Mouse (Mus musculus) layer of hippocampus, postnatal 10 days (tissue): ENCODE measurements around the gene Strn. TPM values are rescaled to one million over a fixed set of nuclear protein-coding genes. Genes with fewer than 3 reads are reported as not detected.

Source experiments
- DNase-seq, 2 experiments: peaks; one replicate each; pipeline ENCODE4 v3.0.0; 2021; ENCODE audit warnings: low spot score in 2 of 2
- total RNA-seq, 2 experiments: library from RNA; stranded (reverse); gene quantifications; 2 replicates each; pipeline ENCODE4 v1.2.3; 2021

Gene Strn
- total RNA-seq, 2 experiments from 2014 or later, result 66.7 to 67.1 TPM

DNA sequence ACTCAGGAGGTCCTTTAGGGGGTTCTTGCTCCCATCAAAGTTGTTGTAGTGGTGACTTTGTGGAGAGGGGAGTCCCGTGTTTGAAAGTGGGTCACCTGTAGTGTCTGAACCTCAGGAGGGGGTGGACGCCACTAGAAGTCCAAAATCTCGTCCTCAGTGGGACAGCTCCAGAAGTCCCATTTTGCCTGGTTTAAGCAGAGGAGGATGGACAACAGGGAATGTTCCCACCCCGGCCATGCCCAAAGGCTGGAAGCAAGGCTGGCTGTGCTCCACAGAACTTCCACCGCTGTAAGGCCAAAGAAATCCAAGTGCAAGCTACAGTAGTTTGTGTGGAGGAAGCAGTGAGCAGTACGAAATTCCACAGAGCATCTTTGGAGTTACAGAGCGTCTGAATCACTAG lies 117.0 kb downstream of the Strn start:
- no peak for DNase-seq

DNA sequence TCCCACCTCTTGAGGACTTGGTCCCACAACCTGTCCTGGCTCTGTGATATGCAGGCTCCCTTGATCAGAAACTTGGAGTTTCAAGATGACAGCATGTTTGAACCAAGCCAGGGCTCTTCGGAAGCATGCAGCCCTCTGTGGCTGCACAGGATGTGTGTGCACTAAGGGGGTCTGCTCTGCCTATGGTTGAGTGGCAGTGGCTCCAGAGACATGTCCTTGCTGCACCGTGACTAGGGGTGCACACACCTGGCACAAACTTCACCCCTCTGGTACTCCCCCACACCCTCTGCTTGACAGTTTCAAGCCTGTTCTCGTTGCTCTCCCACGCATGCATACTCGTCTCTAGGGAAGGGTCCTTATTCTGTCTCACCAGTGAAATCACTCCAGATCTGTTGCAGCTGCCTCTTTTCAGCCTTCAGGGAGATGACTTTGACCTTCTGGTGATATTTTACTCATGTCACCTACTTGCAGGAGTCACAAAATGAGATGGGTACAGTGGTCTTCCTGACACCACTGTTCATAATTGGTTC lies 118.8 kb downstream of the Strn start:
- DNase-seq, result no peak

DNA sequence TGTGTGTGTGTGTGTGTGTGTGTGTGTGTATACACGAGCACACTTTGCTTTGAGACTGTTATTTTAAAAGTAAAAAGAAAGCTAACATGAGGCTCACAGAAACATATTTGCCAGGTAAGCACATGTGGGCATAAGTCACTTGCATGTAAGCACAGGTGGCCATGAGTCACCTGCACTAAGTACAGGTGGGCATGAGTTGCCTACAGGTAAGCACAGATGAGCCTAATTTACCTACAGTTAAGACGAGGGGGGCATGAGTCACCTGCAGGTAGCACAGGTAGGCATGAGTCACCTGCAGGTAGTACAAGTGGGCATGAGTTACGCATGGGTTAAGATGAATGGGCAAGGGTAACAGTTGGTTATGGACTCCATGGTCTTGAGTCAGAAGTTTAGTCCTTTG lies 121.9 kb downstream of the Strn start:
- no peak for DNase-seq

DNA sequence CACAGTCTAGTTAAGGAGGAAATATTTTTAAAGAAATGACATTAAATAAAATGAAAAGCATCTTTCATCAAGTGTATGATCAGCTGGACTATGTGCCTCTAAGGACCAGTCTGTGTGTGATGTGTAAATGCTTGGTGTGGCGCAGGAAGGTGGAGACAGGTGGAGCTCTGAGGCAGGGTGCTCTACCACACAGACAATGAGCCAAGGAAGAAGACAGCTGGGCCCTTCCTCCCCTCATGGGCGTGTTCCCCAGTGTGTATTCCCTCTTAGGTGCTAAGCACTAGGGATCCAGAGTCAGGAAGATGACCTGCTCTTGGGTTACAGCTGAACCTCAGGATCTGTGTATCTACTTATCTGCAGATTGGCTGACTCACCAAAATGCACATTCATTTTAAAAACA lies 122.5 kb downstream of the Strn start:
- no peak for DNase-seq

- peak; percentile 61 to 62 for DNase-seq
Observed at GRCm38 (mm10) chr17:78611117-78611516, 125.9 kb downstream of the Strn start.

GRCm38 (mm10) chr17:78609191-78609855 lies 127.7 kb downstream of the Strn start:
- no peak for DNase-seq

- no peak for DNase-seq
Observed at GRCm38 (mm10) chr17:78608716-78609115, 128.3 kb downstream of the Strn start.

DNA sequence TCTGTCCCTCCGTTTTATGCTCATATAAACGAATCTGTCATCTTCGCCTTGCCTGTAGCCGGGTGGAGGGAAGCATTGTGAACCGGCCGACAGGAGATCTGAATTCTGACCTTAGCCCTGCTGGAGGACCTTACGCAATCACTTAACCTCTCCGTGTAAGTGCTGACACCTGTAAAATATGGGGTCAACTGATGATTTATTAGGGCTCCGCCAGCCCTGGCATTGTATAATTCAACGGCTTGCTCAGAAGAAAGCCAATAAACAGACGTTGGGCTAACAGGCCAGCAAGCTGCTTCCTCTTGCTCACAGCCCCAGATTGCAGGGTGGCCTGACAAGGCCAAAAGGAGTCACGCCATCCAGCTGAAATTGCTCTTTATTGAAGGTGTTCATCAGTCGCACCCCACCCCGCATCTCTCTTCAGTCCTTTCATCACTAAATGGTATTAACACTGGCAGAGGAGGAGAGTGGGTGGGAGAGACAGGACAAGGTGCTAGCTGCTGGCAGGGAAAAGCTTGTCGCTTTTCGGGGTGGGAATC lies 128.8 kb downstream of the Strn start:
- no peak for DNase-seq

GRCm38 (mm10) chr17:78604431-78604830 lies 132.6 kb downstream of the Strn start:
- peak; percentile 74 to 76 for DNase-seq

GRCm38 (mm10) chr17:78603872-78604271 lies 133.1 kb downstream of the Strn start:
- peak; percentile 93 for DNase-seq

- DNase-seq, result no peak
Observed at GRCm38 (mm10) chr17:78602316-78602715, 134.7 kb downstream of the Strn start.

DNA sequence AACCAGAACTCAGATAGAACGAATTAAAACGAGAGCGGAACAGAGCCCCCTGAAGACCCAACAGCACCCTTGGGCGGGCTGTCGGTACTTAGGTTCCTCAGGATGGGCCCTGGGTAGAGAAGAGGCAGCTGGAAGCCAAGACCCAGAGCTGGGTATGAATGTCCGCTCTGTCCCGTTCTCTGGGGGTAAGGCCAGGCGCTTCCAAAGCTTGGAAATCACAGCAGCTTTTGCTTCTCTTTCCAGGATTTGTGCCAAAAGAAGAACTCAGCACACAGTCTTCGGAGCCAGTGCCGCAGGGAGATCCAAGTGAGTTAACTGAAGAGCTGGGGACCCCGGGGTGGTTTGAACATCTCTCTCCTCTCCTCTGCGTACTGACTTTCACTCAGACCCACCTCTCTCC lies 135.4 kb downstream of the Strn start:
- DNase-seq, result peak; percentile 27 to 48

GRCm38 (mm10) chr17:78601042-78601441 lies 136.0 kb downstream of the Strn start:
- DNase-seq, result no peak

Other genes starting within 250 kb of the Strn start
- gene Vit, start 229.1 kb downstream of the Strn start, total RNA-seq, result 1 to 10 TPM; 8.4 to 9.0 TPM
- gene Heatr5b, start 98.2 kb upstream of the Strn start, total RNA-seq, result 10 to 100 TPM; 49.7 to 54.6 TPM
- 10 to 100 TPM; 26.1 to 41.8 TPM for gene Gpatch11, start 98.4 kb upstream of the Strn start, total RNA-seq
- gene Eif2ak2, start 145.4 kb upstream of the Strn start, total RNA-seq, result 10 to 100 TPM in 1 of 2 experiments, 1 to 10 TPM in 1; 6.2 to 11.1 TPM
- not detected for gene Sult6b1, start 169.8 kb upstream of the Strn start, total RNA-seq
- 10 to 100 TPM; 27.7 to 33.4 TPM for gene Cebpzos, start 179.3 kb upstream of the Strn start, total RNA-seq
- 10 to 100 TPM; 33.6 to 33.8 TPM for gene Cebpz, start 199.9 kb upstream of the Strn start, total RNA-seq
- 10 to 100 TPM; 62.8 to 70.1 TPM for gene Ndufaf7, start 199.9 kb upstream of the Strn start, total RNA-seq